Mouse (Mus musculus): Measurements from ENCODE around the gene C2cd4b. TPM values are rescaled to one million over a fixed set of nuclear protein-coding genes. Genes with fewer than 3 reads are reported as not detected.

The C2cd4b gene
- not detected for polyA plus RNA-seq (2014; fragmentation: Illumina TruSeq; extraction: RNeasy Lipid Tissue Mini Kit (QIAGEN cat#74804))

DNA sequence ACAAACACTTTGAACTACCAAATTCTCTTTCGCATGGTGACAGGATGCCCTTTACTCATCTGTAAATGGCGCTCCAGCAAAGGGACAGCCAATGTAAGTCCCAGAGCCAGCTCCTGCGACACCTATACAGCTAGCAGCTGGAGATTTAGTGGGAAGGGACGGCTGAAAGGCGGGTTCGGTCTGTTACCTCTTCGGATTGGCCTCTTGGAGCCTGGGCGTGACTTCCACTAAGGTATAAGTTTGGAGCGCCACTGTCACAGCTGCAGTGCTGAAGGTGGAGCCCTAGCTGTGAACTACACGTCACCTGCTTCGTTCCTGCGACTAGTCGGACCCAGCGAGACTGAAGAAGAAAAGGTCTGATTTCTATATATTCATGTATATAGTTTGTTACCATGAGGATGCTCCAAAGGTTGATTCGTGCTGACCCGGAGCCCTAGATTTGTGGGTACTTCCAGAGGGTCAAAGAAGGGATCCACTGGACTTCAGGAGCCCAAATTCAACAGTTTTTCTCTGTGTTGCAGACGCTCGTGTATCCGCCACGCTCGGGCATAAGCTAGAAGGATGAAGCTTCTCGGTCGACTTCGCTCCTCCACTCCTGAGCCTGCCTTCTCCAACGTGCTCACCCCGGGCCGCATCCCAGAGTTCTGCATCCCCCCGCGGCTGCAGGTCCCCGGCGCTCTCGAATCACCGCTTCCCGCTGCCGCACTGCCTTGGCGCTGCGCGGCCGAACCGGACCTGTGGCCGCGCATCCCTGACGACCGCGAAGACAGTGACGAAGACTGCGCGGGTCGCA is at the start of gene C2cd4b:
Gene C2cd4b, plus strand, starts transcription at position 275 of the 793 bp plus-strand sequence.

Other genes starting within 250 kb of the C2cd4b start
- 2.3 TPM for gene Tln2, start 199.7 kb upstream of the C2cd4b start, polyA plus RNA-seq (2014; fragmentation: Illumina TruSeq; extraction: RNeasy Lipid Tissue Mini Kit (QIAGEN cat#74804))
- gene C2cd4a, start 72.9 kb downstream of the C2cd4b start, polyA plus RNA-seq (2014; fragmentation: Illumina TruSeq; extraction: RNeasy Lipid Tissue Mini Kit (QIAGEN cat#74804)): not detected
- 37.1 TPM for gene Vps13c, start 81.0 kb downstream of the C2cd4b start, polyA plus RNA-seq (2014; fragmentation: Illumina TruSeq; extraction: RNeasy Lipid Tissue Mini Kit (QIAGEN cat#74804))

Data from ovary, adult 10 weeks (tissue).